Mouse (Mus musculus) c-Kit-positive CD71-negative TER-119-negative erythroid progenitor cells, embryonic 14.5 days (primary cell): ENCODE measurements around the gene Il5ra.
A peak's percentile ranks its signal among the peaks of the same experiment; 100 is the strongest.

ENCODE experiments used
- DNase-seq: peaks from one replicate; pipeline ENCODE4 v3.0.0-alpha.2; 2013; ENCODE audit warnings: low read depth

Gene Il5ra

GRCm38 (mm10) chr6:106748887-106749388 is at the start of gene Il5ra:
Il5ra (minus strand) TSS chr6:106749037.
- DNase-seq = peak; percentile 22

- DNase-seq = no peak
Measured at GRCm38 (mm10) chr6:106794094-106794814, 45.4 kb upstream of the Il5ra start.

DNA sequence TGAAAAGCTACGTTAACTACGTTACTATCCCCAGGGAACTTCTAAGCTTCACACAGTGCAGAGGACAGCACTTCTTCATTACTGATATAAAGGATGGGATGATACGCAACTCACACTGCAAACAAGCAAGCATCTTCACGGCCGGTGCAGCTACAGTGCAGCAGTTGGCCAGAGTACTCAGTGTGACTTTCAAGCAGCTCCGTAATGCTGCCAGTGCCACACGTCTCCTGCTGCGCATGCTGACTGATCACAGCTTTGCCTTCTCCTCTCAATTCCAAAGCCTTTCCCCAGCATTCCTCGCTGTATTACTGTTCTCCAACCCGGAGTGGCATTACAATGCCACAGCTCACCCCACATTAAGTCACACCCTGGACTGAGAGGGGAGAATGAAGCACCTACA is 44.8 kb upstream of the Il5ra start:
- no peak for DNase-seq

- no peak for DNase-seq
Measured at GRCm38 (mm10) chr6:106793088-106793487, 44.3 kb upstream of the Il5ra start.

DNA sequence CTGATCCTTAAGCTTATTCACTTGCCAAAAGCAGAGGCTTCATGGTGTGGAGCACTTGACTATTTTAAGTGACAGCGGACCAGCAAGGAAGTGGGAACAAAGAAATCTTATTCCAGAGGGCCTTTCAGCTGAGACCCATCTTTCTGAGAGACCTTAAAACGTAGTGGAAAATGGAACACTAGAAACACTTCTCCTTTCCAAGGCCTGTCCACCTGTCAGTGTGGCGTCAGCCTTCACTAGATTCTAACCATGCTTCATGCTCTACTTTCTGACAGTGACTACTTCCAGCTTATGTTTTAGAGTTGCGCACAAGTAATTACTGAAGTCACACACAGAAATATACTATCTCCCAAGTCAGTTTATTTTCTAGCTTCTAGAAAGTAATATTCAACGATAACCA is 43.6 kb upstream of the Il5ra start:
- DNase-seq = no peak

- DNase-seq = no peak
Measured at GRCm38 (mm10) chr6:106791429-106791828, 42.6 kb upstream of the Il5ra start.

- DNase-seq = no peak
Measured at GRCm38 (mm10) chr6:106787138-106787537, 38.3 kb upstream of the Il5ra start.

DNA sequence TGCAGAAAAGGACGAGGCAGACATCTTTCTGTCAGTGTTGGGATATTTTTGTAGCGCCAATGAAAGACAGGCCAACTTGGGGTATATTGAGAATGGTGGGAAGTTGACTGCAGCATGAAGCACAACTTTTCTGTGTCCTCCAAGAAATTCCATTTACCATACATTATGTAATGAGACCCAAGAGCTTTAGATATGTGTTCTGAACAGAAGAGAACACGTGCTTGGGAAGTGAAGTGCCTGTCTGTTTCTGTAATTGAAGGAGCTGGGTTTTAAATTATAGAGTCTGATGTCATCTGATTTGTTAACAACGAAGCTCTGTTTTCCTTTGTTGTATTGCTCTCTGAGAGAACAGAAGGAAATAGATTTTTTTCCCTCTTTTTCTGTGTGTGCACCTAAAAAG is 21.2 kb upstream of the Il5ra start:
- DNase-seq = no peak

- DNase-seq = no peak
Measured at GRCm38 (mm10) chr6:106769290-106769866, 20.5 kb upstream of the Il5ra start.

- DNase-seq = peak; percentile 94
Measured at GRCm38 (mm10) chr6:106768640-106769289, 19.9 kb upstream of the Il5ra start, which contains the start of gene Trnt1. Trnt1 (plus strand) TSS chr6:106769120.

DNA sequence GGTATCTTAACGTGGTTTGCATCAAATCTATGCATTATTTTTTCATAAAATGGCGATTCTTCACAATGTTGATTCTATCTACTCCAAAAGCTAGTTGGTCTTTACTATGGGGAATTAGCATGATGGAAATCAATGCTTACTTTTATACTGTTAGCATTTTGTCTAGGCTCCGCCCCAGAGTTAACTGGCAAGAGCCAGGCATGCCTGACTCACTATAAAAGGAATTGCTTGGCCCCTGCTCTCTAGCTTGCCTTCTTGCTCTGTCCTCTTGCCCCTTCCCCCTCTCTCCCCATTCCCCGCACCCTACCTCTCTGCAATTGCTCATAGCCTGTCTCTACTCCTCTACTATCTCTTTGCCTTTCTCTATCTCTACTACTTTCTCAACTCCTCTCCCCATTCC is 17.9 kb upstream of the Il5ra start:
- DNase-seq = no peak

GRCm38 (mm10) chr6:106765892-106766291 is 17.1 kb upstream of the Il5ra start:
- DNase-seq = no peak

GRCm38 (mm10) chr6:106761486-106761885 is 12.6 kb upstream of the Il5ra start:
- no peak for DNase-seq

DNA sequence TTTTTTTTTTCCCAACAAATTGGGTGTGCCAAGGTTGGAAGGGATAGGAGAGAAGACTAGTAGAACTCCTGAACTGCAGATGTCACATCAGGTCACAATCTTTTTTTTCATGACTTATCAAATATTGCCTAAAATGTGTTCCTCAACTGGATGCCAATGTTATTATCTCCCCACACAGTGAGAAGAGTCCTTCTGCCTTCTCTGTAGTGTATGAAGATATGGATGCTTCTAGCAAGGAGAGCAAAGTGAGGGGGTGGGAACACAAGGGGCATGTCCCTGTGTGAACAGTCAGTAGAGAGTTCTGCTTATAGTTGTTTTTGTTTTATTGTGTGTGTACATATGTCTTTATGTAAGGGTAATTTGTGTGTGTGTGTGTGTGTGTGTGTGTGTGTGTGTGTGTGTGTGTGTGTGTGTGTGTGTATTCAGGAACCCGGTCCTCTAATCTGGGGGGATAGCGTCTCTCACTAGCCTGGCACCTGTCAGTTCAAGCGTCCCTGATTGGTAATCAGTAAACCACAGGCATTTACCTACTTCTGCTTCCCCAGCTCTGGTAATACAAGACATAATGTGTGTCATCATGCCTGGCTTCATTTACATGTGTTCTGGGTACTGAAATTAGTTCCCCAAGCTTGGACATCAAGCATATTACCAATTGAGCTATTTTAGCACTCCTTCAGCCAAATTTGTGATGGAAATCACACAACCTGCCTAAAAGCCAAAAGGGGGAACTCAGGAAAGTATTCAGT is 11.8 kb upstream of the Il5ra start:
- no peak for DNase-seq

- DNase-seq = no peak
Measured at GRCm38 (mm10) chr6:106758299-106758698, 9.5 kb upstream of the Il5ra start.

DNA sequence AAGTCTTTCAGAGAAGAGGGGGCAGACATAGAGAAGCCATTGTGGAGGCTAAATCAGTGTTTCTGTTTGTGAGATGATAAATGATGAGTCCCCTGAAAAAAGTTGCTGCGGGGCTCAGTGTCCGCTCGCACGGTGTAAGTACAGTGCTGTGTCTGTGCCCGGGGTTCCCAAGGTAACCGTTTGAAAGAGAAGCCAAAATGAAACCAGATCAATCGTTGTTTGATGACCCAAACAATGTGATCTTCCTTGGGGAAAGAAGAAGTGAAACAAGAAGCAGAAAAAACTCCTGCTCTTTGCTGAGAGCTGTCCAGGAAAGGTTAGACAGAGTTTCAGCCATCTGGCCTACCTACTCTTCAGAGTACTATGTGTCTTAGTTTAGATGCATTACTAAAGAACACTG is 1.5 kb upstream of the Il5ra start:
- no peak for DNase-seq

DNA sequence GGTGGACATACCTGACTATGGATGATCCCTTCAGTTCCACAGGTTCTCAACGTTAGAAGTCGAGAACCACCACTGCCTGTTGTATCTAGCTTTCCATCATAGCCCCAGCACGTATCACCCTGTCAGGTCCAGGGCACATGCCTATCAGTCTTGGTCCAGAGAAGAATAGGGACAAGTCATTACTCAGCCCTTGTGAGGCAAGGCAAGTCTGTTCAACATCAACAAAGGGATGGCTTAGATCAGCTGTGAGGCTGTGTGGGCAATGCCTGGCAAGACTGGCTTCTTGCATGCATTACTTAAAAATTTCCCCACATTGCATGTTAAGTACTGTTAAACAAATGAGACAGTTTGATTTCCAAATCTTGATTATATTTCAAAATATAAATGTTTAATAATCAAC is 1.0 kb downstream of the Il5ra start:
- DNase-seq = no peak

GRCm38 (mm10) chr6:106747251-106747650 is 1.6 kb downstream of the Il5ra start:
- DNase-seq = no peak

DNA sequence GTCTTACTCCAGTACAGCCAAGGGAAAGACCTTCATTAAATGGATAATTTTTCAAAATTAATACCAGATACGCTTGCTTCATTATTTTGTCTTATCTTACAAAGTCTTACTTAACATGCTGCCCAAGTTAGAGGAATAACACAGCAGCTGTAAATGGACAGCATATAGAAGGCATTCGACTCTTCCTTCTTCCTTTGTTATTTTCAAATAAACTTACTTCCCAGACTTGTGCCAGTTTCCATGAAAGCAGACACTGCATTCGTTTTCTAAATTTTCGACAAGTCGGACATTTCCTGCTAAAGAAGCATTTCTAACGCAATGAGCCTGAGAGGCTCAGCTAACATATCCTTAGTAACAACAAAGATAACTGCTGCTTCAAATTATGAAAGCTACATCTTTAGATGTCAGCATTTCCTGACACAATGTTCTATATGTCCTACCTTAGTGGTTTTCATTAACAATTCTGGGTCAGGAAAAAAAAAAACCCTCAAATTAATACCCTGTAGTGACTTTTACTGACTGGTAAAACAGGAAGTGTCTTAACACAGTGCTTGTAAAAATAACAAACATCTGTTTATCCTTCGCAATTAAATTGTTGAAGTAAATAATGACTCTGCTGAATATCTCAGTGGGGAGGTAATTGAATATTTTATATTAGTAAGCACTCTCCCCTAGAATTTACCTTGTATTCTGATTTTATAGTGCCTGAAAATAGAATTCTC is 3.0 kb downstream of the Il5ra start:
- no peak for DNase-seq

DNA sequence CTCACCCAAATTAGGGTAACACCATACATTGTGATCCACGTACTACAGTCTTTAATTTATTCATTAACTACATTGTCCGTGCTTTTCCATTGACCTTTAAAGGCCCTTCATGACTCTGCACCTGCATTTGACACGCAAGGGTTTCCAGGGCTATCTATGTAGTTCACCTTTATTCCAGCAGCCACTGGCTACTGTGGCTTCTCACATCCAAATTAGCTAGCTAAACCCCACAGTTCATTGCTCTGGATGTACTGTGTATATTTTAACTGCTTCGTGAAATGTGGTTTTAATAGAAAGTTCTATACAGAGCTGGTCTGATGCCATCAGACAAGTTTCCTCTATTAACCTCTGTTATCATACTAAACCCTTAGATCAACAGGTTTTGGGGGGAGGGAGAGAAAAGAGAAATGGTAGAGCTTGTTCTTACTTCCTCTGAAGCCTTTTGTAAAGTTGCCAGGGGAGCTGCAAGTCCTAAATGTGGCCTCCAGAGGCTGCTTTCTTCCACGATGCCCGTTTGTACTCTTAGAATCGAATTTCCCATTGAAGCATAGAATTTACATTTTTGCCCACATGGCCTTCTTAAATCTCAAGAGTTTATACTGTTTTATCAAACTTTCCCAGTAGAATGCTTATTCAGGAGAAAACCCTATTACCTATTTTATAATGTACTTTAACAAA is 5.1 kb downstream of the Il5ra start:
- DNase-seq = no peak

- DNase-seq = no peak
Measured at GRCm38 (mm10) chr6:106740244-106740825, 8.5 kb downstream of the Il5ra start.
